Mouse (Mus musculus): ENCODE data around the gene Hhatl. TPM values are rescaled to one million over a fixed set of nuclear protein-coding genes. Genes with fewer than 3 reads are reported as not detected.

Gene Hhatl
- polyA plus RNA-seq, 1 experiment from 2014 or later, result 1.3 TPM

GRCm38 (mm10) chr9:121822585-121822991 lies 30.3 kb upstream of the Hhatl start:
- no peak overlapping the region for H3K4me3 ChIP-seq (ENCODE audit: low read depth, low read length)
- H3K9ac ChIP-seq (ENCODE audit: low read depth, low read length), result no peak overlapping the region
- WGBS, result 70% methylated on average over 6 of the region's 6 CpGs
- no peak overlapping the region for H3K27ac ChIP-seq (ENCODE audit: low read depth, low read length)
- no peak for ATAC-seq
- H3K4me2 ChIP-seq (replicated peaks; ENCODE audit: low read depth), result no peak overlapping the region
- no peaks in the 10 kb centered on the region for H3K9me3 ChIP-seq (ENCODE audit: control insufficient read depth)
- TF ChIP-seq CTCF (IDR thresholded peaks at IDR 0.05; ENCODE audit: low read depth), result no peak
- no peaks in the 10 kb centered on the region for H3K36me3 ChIP-seq (ENCODE audit: control insufficient read depth, insufficient read depth)
- no peaks in the 10 kb centered on the region for H3K27me3 ChIP-seq (replicated peaks; ENCODE audit: control insufficient read depth, insufficient read depth, low read length)
- no peaks in the 10 kb centered on the region for H3K4me1 ChIP-seq (replicated peaks; ENCODE audit: control insufficient read depth, insufficient read depth, low read length)

GRCm38 (mm10) chr9:121820765-121821164 lies 28.5 kb upstream of the Hhatl start:
- WGBS, result 73% methylated on average over 5 of the region's 5 CpGs
- Histone ChIP-seq H3K27me3 (replicated peaks; ENCODE audit: control insufficient read depth, insufficient read depth, low read length) (no peaks in the 10 kb centered on the region), H3K9me3 (ENCODE audit: control insufficient read depth) (no peaks in the 10 kb centered on the region), H3K27ac (ENCODE audit: low read depth, low read length) (no peak overlapping the region), H3K36me3 (ENCODE audit: control insufficient read depth, insufficient read depth) (no peaks in the 10 kb centered on the region), H3K4me2 (replicated peaks; ENCODE audit: low read depth) (no peak overlapping the region), H3K9ac (ENCODE audit: low read depth, low read length) (no peak overlapping the region), H3K4me1 (replicated peaks; ENCODE audit: control insufficient read depth, insufficient read depth, low read length) (no peaks in the 10 kb centered on the region), H3K4me3 (ENCODE audit: low read depth, low read length) (no peak overlapping the region)
- ATAC-seq, result no peak
- no peak for TF ChIP-seq CTCF (IDR thresholded peaks at IDR 0.05; ENCODE audit: low read depth)

- WGBS, result 55% methylated on average over 7 of the region's 7 CpGs
- no peak overlapping the region for H3K9ac ChIP-seq (ENCODE audit: low read depth, low read length)
- H3K4me1 ChIP-seq (replicated peaks; ENCODE audit: control insufficient read depth, insufficient read depth, low read length), result no peaks in the 10 kb centered on the region
- TF ChIP-seq CTCF (IDR thresholded peaks at IDR 0.05; ENCODE audit: low read depth), result no peak
- H3K9me3 ChIP-seq (ENCODE audit: control insufficient read depth), result no peaks in the 10 kb centered on the region
- H3K36me3 ChIP-seq (ENCODE audit: control insufficient read depth, insufficient read depth), result no peaks in the 10 kb centered on the region
- ATAC-seq, result no peak
- no peak overlapping the region for H3K4me2 ChIP-seq (replicated peaks; ENCODE audit: low read depth)
- no peaks in the 10 kb centered on the region for H3K27me3 ChIP-seq (replicated peaks; ENCODE audit: control insufficient read depth, insufficient read depth, low read length)
- H3K4me3 ChIP-seq (ENCODE audit: low read depth, low read length), result no peak overlapping the region
- H3K27ac ChIP-seq (ENCODE audit: low read depth, low read length), result no peak overlapping the region
Observed at GRCm38 (mm10) chr9:121819771-121820471, 27.6 kb upstream of the Hhatl start.

- no peaks in the 10 kb centered on the region for H3K4me1 ChIP-seq (replicated peaks; ENCODE audit: control insufficient read depth, insufficient read depth, low read length)
- no peak overlapping the region for H3K9ac ChIP-seq (ENCODE audit: low read depth, low read length)
- WGBS, result 47% methylated on average over 9 of the region's 9 CpGs
- no peak overlapping the region for H3K27ac ChIP-seq (ENCODE audit: low read depth, low read length)
- no peak overlapping the region for H3K4me3 ChIP-seq (ENCODE audit: low read depth, low read length)
- TF ChIP-seq CTCF (IDR thresholded peaks at IDR 0.05; ENCODE audit: low read depth), result no peak
- no peak overlapping the region for H3K4me2 ChIP-seq (replicated peaks; ENCODE audit: low read depth)
- H3K27me3 ChIP-seq (replicated peaks; ENCODE audit: control insufficient read depth, insufficient read depth, low read length), result no peaks in the 10 kb centered on the region
- H3K9me3 ChIP-seq (ENCODE audit: control insufficient read depth), result no peaks in the 10 kb centered on the region
- ATAC-seq, result no peak
- no peaks in the 10 kb centered on the region for H3K36me3 ChIP-seq (ENCODE audit: control insufficient read depth, insufficient read depth)
Observed at GRCm38 (mm10) chr9:121819073-121819770, 26.9 kb upstream of the Hhatl start.

- H3K27ac ChIP-seq (ENCODE audit: low read depth, low read length), result no peak overlapping the region
- H3K4me2 ChIP-seq (replicated peaks; ENCODE audit: low read depth), result no peak overlapping the region
- no peak for TF ChIP-seq CTCF (IDR thresholded peaks at IDR 0.05; ENCODE audit: low read depth)
- H3K27me3 ChIP-seq (replicated peaks; ENCODE audit: control insufficient read depth, insufficient read depth, low read length), result no peaks in the 10 kb centered on the region
- H3K4me3 ChIP-seq (ENCODE audit: low read depth, low read length), result no peak overlapping the region
- H3K36me3 ChIP-seq (ENCODE audit: control insufficient read depth, insufficient read depth), result no peaks in the 10 kb centered on the region
- no peaks in the 10 kb centered on the region for H3K4me1 ChIP-seq (replicated peaks; ENCODE audit: control insufficient read depth, insufficient read depth, low read length)
- no peaks in the 10 kb centered on the region for H3K9me3 ChIP-seq (ENCODE audit: control insufficient read depth)
- H3K9ac ChIP-seq (ENCODE audit: low read depth, low read length), result no peak overlapping the region
- ATAC-seq, result no peak
- 56% methylated on average over 6 of the region's 6 CpGs for WGBS
Observed at GRCm38 (mm10) chr9:121815183-121815582, 22.9 kb upstream of the Hhatl start.

- Histone ChIP-seq H3K4me1 (replicated peaks; ENCODE audit: control insufficient read depth, insufficient read depth, low read length) (no peaks in the 10 kb centered on the region), H3K9me3 (ENCODE audit: control insufficient read depth) (no peaks in the 10 kb centered on the region), H3K4me3 (ENCODE audit: low read depth, low read length) (no peak overlapping the region), H3K27ac (ENCODE audit: low read depth, low read length) (no peak overlapping the region), H3K9ac (ENCODE audit: low read depth, low read length) (no peak overlapping the region), H3K36me3 (ENCODE audit: control insufficient read depth, insufficient read depth) (no peaks in the 10 kb centered on the region), H3K4me2 (replicated peaks; ENCODE audit: low read depth) (no peak overlapping the region), H3K27me3 (replicated peaks; ENCODE audit: control insufficient read depth, insufficient read depth, low read length) (no peaks in the 10 kb centered on the region)
- ATAC-seq, result no peak
- TF ChIP-seq CTCF (IDR thresholded peaks at IDR 0.05; ENCODE audit: low read depth), result no peak
- WGBS, result 51% methylated on average over 15 of the region's 15 CpGs
Observed at GRCm38 (mm10) chr9:121810081-121810821, 17.9 kb upstream of the Hhatl start.
